Mouse (Mus musculus) ES-Bruce4 (cell line): Measurements from ENCODE around the gene Ift43. TPM values are rescaled to one million over a fixed set of nuclear protein-coding genes. Genes with fewer than 3 reads are reported as not detected.

Source experiments
- H3K27ac ChIP-seq: 2 replicates; pipeline ENCODE4 v1.5.1; 2012; ENCODE audit warnings: low read length, inconsistent platforms; ENCODE audit not compliant: insufficient read depth
- H3K27me3 ChIP-seq: 2 replicates; pipeline ENCODE4 v1.6.1; 2012; ENCODE audit warnings: mild to moderate bottlenecking, low read length, inconsistent platforms; ENCODE audit not compliant: control insufficient read depth, poor library complexity, insufficient read depth, severe bottlenecking
- H3K36me3 ChIP-seq: 2 replicates; pipeline ENCODE4 v1.6.1; 2012; ENCODE audit warnings: inconsistent platforms, mild to moderate bottlenecking, low read length, moderate library complexity; ENCODE audit not compliant: control insufficient read depth, poor library complexity, insufficient read depth, severe bottlenecking
- H3K4me1 ChIP-seq: one replicate; pipeline ENCODE4 v1.8.1; 2011; ENCODE audit warnings: low read length; ENCODE audit not compliant: control insufficient read depth, insufficient read depth
- H3K4me3 ChIP-seq: 2 replicates; pipeline ENCODE4 v1.5.1; 2011; ENCODE audit warnings: low read depth, mild to moderate bottlenecking, low read length
- H3K9ac ChIP-seq: 2 replicates; pipeline ENCODE4 v1.6.1; 2012; ENCODE audit warnings: low read depth, mild to moderate bottlenecking, inconsistent platforms; ENCODE audit not compliant: poor library complexity, severe bottlenecking
- H3K9me3 ChIP-seq: replicated peaks from 2 replicates; pipeline ENCODE4 v1.6.1; 2012; ENCODE audit warnings: mild to moderate bottlenecking, low read length, inconsistent platforms; ENCODE audit not compliant: control insufficient read depth, poor library complexity, insufficient read depth, severe bottlenecking
- CTCF ChIP-seq: IDR thresholded peaks from one replicate; pipeline ENCODE4 v1.8.1; 2011; ENCODE audit warnings: low read depth, low read length
- EP300 ChIP-seq: IDR thresholded peaks from 2 replicates; pipeline ENCODE4 v1.6.1; 2011; ENCODE audit warnings: low read depth, low read length; ENCODE audit not compliant: insufficient read depth
- POLR2A ChIP-seq: IDR thresholded peaks from one replicate; pipeline ENCODE4 v1.8.1; 2011; ENCODE audit warnings: low read length; ENCODE audit not compliant: insufficient read depth
- polyA plus RNA-seq: library from polyadenylated mRNA; stranded (reverse); fragments of >200 nt; gene quantifications from 2 replicates; pipeline ENCODE4 v1.2.4, GENCODE M21; 2011; ENCODE audit warnings: low read depth; ENCODE audit not compliant: missing spikeins, insufficient read depth, insufficient read length

The Ift43 gene
- polyA plus RNA-seq, 1 experiment = 44.2 TPM

GRCm38 (mm10) chr12:86149087-86149486 is 66.7 kb downstream of the Ift43 start:
- H3K27ac ChIP-seq = no peak overlapping the region
- no peaks in the 10 kb centered on the region for H3K27me3 ChIP-seq
- H3K36me3 ChIP-seq = no peaks in the 10 kb centered on the region
- no peaks in the 10 kb centered on the region for H3K9me3 ChIP-seq
- no peaks in the 10 kb centered on the region for H3K4me1 ChIP-seq
- no peak overlapping the region for H3K4me3 ChIP-seq
- no peak overlapping the region for H3K9ac ChIP-seq
- TF ChIP-seq POLR2A = no peak
- TF ChIP-seq EP300 = no peak
- no peak for TF ChIP-seq CTCF

- Histone ChIP-seq H3K36me3 (no peaks in the 10 kb centered on the region), H3K9ac (no peak overlapping the region), H3K4me1 (no peaks in the 10 kb centered on the region), H3K27ac (no peak overlapping the region), H3K4me3 (no peak overlapping the region), H3K27me3 (no peaks in the 10 kb centered on the region), H3K9me3 (no peaks in the 10 kb centered on the region)
- no peak for TF ChIP-seq CTCF
- TF ChIP-seq EP300 = no peak
- TF ChIP-seq POLR2A = no peak
Measured at GRCm38 (mm10) chr12:86151941-86152340, 69.6 kb downstream of the Ift43 start.

DNA sequence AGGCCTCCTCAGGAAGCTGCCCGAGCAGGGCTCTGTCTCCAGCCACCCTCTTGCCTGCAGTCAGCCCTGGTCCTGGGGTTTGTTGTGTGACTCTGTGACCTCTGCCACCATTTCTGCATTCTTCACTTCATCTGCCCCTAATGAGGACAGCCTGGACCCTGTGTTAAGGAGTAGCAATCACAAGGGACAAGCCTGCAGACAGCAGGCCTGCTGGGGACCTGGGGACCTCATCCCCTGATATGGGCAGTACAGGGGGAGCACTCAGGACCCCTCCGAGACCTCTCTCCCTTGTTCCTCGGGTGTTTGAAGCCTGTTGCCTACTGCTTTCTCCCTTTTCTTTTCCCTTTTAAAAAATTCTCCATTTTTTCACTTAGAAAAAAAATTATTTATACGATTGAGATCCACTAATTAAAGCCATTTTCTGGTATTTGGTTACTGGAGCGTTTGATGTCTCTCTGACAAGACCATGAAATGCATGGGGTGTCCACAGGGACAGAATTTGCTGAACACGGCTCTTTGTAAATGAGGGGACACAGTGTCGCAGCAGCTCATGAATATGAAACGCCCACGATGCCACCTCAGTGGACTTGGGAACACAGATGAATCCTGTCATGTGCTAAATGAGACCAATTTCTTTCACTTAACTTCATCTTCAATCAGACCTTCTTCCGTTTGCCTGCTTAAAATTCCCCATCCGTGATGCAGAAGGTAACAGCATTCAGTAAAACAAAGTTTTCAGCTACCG is 71.0 kb downstream of the Ift43 start:
- H3K9me3 ChIP-seq = no peaks in the 10 kb centered on the region
- H3K9ac ChIP-seq = no peak overlapping the region
- H3K36me3 ChIP-seq = no peaks in the 10 kb centered on the region
- no peak overlapping the region for H3K27ac ChIP-seq
- TF ChIP-seq POLR2A (no peak), CTCF (no peak), EP300 (no peak)
- peaks cover 1% of the 10 kb centered on the region for H3K4me1 ChIP-seq
- no peaks in the 10 kb centered on the region for H3K27me3 ChIP-seq
- H3K4me3 ChIP-seq = no peak overlapping the region

- peaks cover 1% of the 10 kb centered on the region for H3K4me1 ChIP-seq
- H3K36me3 ChIP-seq = no peaks in the 10 kb centered on the region
- no peaks in the 10 kb centered on the region for H3K9me3 ChIP-seq
- H3K27ac ChIP-seq = no peak overlapping the region
- no peak overlapping the region for H3K9ac ChIP-seq
- TF ChIP-seq POLR2A (no peak), CTCF (no peak), EP300 (no peak)
- H3K27me3 ChIP-seq = no peaks in the 10 kb centered on the region
- H3K4me3 ChIP-seq = no peak overlapping the region
Measured at GRCm38 (mm10) chr12:86155176-86155575, 72.8 kb downstream of the Ift43 start.

DNA sequence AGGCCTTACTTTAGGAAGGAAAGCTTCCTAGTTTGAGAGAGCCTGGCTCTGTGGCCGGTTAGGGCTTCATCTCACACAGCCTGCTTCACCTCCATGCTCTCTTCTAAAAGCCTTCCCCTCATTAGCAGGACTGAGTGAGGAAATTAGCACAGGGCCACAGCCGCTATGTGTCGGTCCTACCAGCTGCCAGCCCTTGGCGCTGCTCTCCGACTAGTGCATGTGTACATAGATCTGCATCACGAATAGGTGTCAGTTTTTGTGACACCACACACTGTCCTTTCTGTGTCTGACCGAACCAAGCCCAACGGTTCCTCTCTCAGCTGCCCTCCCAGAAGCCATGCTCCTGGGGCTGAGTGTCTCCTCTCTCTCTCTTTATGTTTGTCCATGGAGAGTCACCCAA is 74.8 kb downstream of the Ift43 start:
- Histone ChIP-seq H3K4me3 (no peak overlapping the region), H3K4me1 (peaks cover 1% of the 10 kb centered on the region), H3K27ac (no peak overlapping the region), H3K36me3 (no peaks in the 10 kb centered on the region), H3K27me3 (no peaks in the 10 kb centered on the region), H3K9ac (no peak overlapping the region), H3K9me3 (no peaks in the 10 kb centered on the region)
- TF ChIP-seq POLR2A (no peak), EP300 (no peak), CTCF (no peak)

DNA sequence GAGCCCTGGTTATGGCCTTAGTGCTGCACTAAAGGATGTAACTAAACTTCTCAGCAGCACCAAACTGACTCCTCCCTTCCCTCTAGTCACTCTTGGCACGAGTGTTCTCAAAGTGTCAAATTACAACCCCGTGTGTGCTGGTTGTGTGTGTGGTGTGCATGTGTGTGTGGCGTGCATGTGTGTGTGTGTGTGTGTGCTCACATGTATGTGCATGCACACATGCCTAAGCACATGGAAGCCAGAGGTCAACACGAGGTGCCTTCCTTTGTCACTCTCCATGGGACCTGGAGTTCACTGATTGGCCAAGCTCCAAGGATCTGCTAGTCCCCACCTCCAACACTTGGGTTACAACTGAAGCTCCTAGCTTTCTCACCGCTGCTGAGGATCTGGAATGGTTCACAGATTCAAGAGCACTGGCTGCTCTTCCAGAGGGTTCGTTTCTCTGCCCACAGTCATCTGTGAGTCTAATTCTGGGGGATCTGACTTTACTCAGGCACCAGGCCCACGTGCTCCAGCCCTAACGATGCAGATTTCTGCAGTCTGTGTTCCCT is 75.6 kb downstream of the Ift43 start:
- TF ChIP-seq EP300 = no peak
- no peak for TF ChIP-seq POLR2A
- no peak for TF ChIP-seq CTCF
- no peaks in the 10 kb centered on the region for H3K36me3 ChIP-seq
- H3K4me1 ChIP-seq = peaks cover 1% of the 10 kb centered on the region
- no peak overlapping the region for H3K4me3 ChIP-seq
- H3K9me3 ChIP-seq = no peaks in the 10 kb centered on the region
- H3K27me3 ChIP-seq = no peaks in the 10 kb centered on the region
- H3K27ac ChIP-seq = no peak overlapping the region
- H3K9ac ChIP-seq = no peak overlapping the region
